Mouse (Mus musculus) neural tube, embryonic 13.5 days (tissue): ENCODE measurements around the gene Utp6. TPM values are rescaled to one million over a fixed set of nuclear protein-coding genes. Genes with fewer than 3 reads are reported as not detected.

Source experiments
- ATAC-seq: fragments of 200-750 bp; cut with Nextera tagmentation; 2 replicates; pipeline ENCODE4 v1.8.0; 2017; ENCODE audit warnings: low read depth, mild to moderate bottlenecking, moderate TSS enrichment, moderate library complexity
- H3K27ac ChIP-seq: fragments of 300-500 bp; sonication (generic); replicated peaks from 2 replicates; pipeline ENCODE4 v1.5.1; 2015; ENCODE audit warnings: moderate library complexity, mild to moderate bottlenecking, inconsistent platforms
- H3K27me3 ChIP-seq: fragments of 300-500 bp; sonication (generic); 2 replicates; pipeline ENCODE4 v1.6.1; 2015; ENCODE audit warnings: mild to moderate bottlenecking, inconsistent platforms
- H3K36me3 ChIP-seq: fragments of 300-500 bp; sonication (generic); 2 replicates; pipeline ENCODE4 v1.6.1; 2015; ENCODE audit warnings: mild to moderate bottlenecking, inconsistent platforms
- H3K4me1 ChIP-seq: fragments of 300-500 bp; sonication (generic); replicated peaks from 2 replicates; pipeline ENCODE4 v1.6.1; 2015; ENCODE audit warnings: inconsistent platforms
- H3K4me2 ChIP-seq: fragments of 300-500 bp; sonication (generic); 2 replicates; pipeline ENCODE4 v1.6.1; 2015; ENCODE audit warnings: inconsistent platforms, mild to moderate bottlenecking, moderate library complexity
- H3K4me3 ChIP-seq: fragments of 300-500 bp; sonication (generic); 2 replicates; pipeline ENCODE4 v1.5.1; 2015; ENCODE audit warnings: mild to moderate bottlenecking, inconsistent platforms
- H3K9ac ChIP-seq: fragments of 300-500 bp; sonication (generic); 2 replicates; pipeline ENCODE4 v1.6.1; 2015; ENCODE audit warnings: moderate library complexity, mild to moderate bottlenecking, inconsistent platforms
- H3K9me3 ChIP-seq: fragments of 300-500 bp; sonication (generic); 2 replicates; pipeline ENCODE4 v1.6.1; 2016; ENCODE audit warnings: inconsistent platforms
- WGBS: fragments of 180-500 bp; shearing (Covaris S2); methylation state at CpG from one replicate; pipeline ENCODE4 v1.1.7; 2015; 5-methylcytosine and 5-hydroxymethylcytosine counted together
- polyA plus RNA-seq: library from polyadenylated mRNA; unstranded; fragments of >200 nt; fragmentation: Nextera tagmentation; extraction: Ambion mirVana; gene quantifications from 2 replicates; pipeline ENCODE4 v1.2.1, GENCODE M21; 2015

The Utp6 gene
- polyA plus RNA-seq, 1 experiment from 2014 or later = 45.7 TPM

GRCm38 (mm10) chr11:79901146-79901545 is 61.0 kb downstream of the Utp6 start:
- Histone ChIP-seq H3K4me3 (no peak overlapping the region), H3K4me2 (no peak overlapping the region), H3K9ac (no peak overlapping the region), H3K4me1 (no peaks in the 10 kb centered on the region), H3K27ac (no peak overlapping the region), H3K36me3 (no peaks in the 10 kb centered on the region), H3K9me3 (no peaks in the 10 kb centered on the region), H3K27me3 (no peaks in the 10 kb centered on the region)
- no peak for ATAC-seq
- WGBS = 90% methylated on average over 6 of the region's 6 CpGs

DNA sequence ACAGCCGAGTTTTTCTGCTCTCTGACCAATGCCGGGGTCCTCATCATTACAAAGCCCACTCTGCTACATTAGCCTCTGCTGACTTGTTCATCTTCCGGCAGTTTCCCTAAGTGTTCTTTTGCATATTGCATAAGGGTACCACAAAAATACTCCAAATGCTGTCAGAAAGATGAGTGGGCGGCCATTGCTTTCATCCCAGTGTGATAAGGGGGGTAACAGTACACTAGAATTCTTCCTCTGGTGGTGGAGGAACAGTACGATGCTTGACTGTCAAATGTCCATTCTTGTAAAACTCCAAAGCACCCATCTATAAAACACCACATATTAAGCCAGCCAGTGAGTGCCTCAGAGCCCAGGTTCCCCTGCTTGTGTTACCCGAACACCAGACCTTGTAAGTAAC is 69.9 kb downstream of the Utp6 start:
- Histone ChIP-seq H3K9me3 (no peaks in the 10 kb centered on the region), H3K9ac (no peak overlapping the region), H3K4me2 (no peak overlapping the region), H3K4me1 (no peaks in the 10 kb centered on the region; the same call in 1 of the 2 replicates), H3K27me3 (no peaks in the 10 kb centered on the region), H3K27ac (no peak overlapping the region), H3K36me3 (no peaks in the 10 kb centered on the region), H3K4me3 (no peak overlapping the region)
- ATAC-seq = no peak
- 87% methylated on average over 6 of the region's 6 CpGs for WGBS

- WGBS = 78% methylated on average over 2 of the region's 2 CpGs
- no peak overlapping the region for H3K4me3 ChIP-seq
- no peaks in the 10 kb centered on the region for H3K36me3 ChIP-seq
- ATAC-seq = no peak
- H3K4me1 ChIP-seq = no peaks in the 10 kb centered on the region; the same call in 1 of the 2 replicates
- no peaks in the 10 kb centered on the region for H3K9me3 ChIP-seq
- no peak overlapping the region for H3K4me2 ChIP-seq
- H3K27ac ChIP-seq = no peak overlapping the region
- H3K27me3 ChIP-seq = no peaks in the 10 kb centered on the region
- H3K9ac ChIP-seq = no peak overlapping the region
These were observed 71.4 kb downstream of the Utp6 start for GRCm38 (mm10) chr11:79890822-79891221.

DNA sequence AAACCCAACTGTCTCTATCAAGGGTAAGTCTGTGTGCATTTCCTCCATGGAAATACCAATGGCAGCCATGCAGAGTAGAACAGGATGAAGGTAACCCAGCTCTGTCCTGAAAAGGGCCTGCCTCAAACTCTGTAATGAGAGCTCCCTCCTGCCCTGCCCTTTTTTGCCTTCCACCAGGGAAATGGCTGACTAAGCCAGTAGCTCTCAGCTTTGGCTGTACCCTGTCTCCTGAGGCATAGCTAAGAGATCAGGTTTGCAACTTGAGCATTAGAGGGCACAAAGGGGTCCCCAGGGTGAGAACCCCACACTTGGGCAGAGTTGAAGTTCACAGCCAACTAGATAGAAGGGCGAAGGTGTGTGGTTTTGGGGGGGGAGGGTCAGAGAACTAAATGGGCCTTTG is 75.2 kb downstream of the Utp6 start:
- H3K36me3 ChIP-seq = no peaks in the 10 kb centered on the region
- H3K4me2 ChIP-seq = no peak overlapping the region
- no peaks in the 10 kb centered on the region for H3K27me3 ChIP-seq
- no peak overlapping the region for H3K9ac ChIP-seq
- no peak overlapping the region for H3K4me3 ChIP-seq
- WGBS = 89% methylated on average over 1 of the region's 1 CpGs
- H3K9me3 ChIP-seq = no peaks in the 10 kb centered on the region
- no peak for ATAC-seq
- H3K4me1 ChIP-seq = no peaks in the 10 kb centered on the region; the same call in 1 of the 2 replicates
- no peak overlapping the region for H3K27ac ChIP-seq

DNA sequence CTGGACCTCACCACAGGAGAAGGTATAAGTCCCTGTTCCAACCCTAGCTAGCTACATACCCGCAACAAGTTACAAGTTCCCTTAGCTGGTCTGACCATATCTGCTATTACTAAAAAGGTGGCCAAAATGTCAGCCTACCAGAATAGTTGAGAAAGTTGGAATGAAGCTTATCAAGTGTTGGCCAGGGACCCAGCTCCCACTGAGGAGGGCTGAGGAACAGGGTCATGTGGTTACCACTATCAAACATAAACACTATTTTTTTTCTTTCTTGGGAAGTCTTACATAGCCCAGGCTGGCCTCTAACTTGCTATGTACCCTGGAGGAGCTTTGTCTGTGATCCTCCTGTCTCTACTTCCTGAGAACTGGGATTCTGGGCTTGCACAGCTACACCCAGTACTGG is 75.8 kb downstream of the Utp6 start:
- H3K4me1 ChIP-seq = no peaks in the 10 kb centered on the region; the same call in 1 of the 2 replicates
- no peaks in the 10 kb centered on the region for H3K9me3 ChIP-seq
- no peak overlapping the region for H3K9ac ChIP-seq
- H3K27me3 ChIP-seq = no peaks in the 10 kb centered on the region
- ATAC-seq = no peak
- 97% methylated on average over 1 of the region's 1 CpGs for WGBS
- no peak overlapping the region for H3K27ac ChIP-seq
- no peak overlapping the region for H3K4me2 ChIP-seq
- H3K36me3 ChIP-seq = no peaks in the 10 kb centered on the region
- no peak overlapping the region for H3K4me3 ChIP-seq

DNA sequence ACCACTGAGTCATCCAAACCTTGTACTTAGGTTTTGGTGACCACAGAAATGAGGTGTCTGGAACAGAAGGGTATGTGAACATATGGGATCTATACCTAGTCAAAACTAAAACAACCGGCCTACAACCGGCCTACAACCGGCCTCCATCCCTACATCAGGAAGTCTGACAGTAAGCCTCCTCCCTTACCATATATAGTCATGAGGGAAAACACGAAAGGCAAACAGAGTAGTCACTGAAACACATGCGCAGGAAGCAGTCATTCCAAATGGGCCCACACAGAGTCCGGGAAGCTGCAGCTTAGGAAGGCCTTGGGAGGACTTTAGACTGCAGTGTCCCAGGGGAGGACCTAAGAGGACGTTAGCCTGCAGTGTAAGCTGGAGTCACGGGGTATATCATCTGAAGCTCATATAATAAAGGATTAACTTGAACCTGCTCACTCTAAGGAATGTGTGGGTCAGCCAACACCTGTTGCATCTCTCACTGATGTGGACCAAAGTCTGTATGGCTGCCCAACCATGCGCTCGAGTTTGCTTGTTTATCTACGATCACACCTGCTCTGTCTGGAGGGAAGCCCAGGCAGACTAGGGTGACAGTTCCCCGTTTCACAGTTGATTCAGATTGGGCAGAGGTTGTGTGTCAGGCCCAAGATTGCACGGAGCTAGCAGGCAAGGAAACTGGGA is 76.3 kb downstream of the Utp6 start:
- Histone ChIP-seq H3K4me3 (no peak overlapping the region), H3K27me3 (no peaks in the 10 kb centered on the region), H3K4me2 (no peak overlapping the region), H3K4me1 (no peaks in the 10 kb centered on the region; the same call in 1 of the 2 replicates), H3K36me3 (no peaks in the 10 kb centered on the region), H3K9ac (no peak overlapping the region), H3K27ac (no peak overlapping the region), H3K9me3 (no peaks in the 10 kb centered on the region)
- WGBS = 88% methylated on average over 13 of the region's 13 CpGs
- ATAC-seq = no peak

DNA sequence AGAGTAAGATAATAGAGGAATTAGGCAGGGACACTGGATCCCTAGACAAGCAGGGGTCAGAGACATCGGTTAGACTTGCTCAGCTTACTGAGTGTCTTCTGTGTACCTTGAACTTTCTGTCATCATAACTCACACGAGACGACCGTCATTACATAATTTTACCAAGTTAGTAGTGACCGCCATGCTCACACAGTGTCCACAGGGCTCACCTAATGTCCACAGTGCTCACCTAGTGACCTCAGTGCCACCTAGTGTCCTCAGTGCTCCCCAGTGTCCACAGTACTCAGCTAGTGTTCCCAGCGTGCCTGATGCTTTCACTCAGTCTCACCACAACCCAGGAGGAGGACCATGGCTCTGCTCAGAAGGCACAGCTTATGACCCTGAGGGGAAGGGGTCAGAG is 77.4 kb downstream of the Utp6 start:
- Histone ChIP-seq H3K4me1 (no peaks in the 10 kb centered on the region; the same call in 1 of the 2 replicates), H3K9ac (no peak overlapping the region), H3K27me3 (no peaks in the 10 kb centered on the region), H3K9me3 (no peaks in the 10 kb centered on the region), H3K27ac (no peak overlapping the region), H3K4me3 (no peak overlapping the region), H3K36me3 (no peaks in the 10 kb centered on the region), H3K4me2 (no peak overlapping the region)
- WGBS = 88% methylated on average over 6 of the region's 6 CpGs
- no peak for ATAC-seq

Other genes starting within 250 kb of the Utp6 start
- 15.8 TPM in 2 replicates for gene Suz12, start 30.7 kb upstream of the Utp6 start, polyA plus RNA-seq
- gene Crlf3, start 118.6 kb upstream of the Utp6 start, polyA plus RNA-seq = 17.7 and 19.9 TPM in 2 replicates
- 4.7 and 5.5 TPM in 2 replicates for gene Atad5, start 127.0 kb upstream of the Utp6 start, polyA plus RNA-seq
- gene Tefm, start 179.8 kb upstream of the Utp6 start, polyA plus RNA-seq = 26.6 and 27.2 TPM in 2 replicates
- gene Adap2, start 191.7 kb upstream of the Utp6 start, polyA plus RNA-seq = 3.6 and 3.9 TPM in 2 replicates
- gene Rnf135, start 221.5 kb upstream of the Utp6 start, polyA plus RNA-seq = 3.6 and 4.2 TPM in 2 replicates
- 76.2 and 80.0 TPM in 2 replicates for gene Rhot1, start 246.6 kb upstream of the Utp6 start, polyA plus RNA-seq